Mouse (Mus musculus): Measurements from ENCODE around the gene 1700001O22Rik. TPM values are rescaled to one million over a fixed set of nuclear protein-coding genes. Genes with fewer than 3 reads are reported as not detected.

1700001O22Rik gene
- total RNA-seq, 4 experiments from 2014 or later = 7.7 to 9.5 (median 9.3) TPM

DNA sequence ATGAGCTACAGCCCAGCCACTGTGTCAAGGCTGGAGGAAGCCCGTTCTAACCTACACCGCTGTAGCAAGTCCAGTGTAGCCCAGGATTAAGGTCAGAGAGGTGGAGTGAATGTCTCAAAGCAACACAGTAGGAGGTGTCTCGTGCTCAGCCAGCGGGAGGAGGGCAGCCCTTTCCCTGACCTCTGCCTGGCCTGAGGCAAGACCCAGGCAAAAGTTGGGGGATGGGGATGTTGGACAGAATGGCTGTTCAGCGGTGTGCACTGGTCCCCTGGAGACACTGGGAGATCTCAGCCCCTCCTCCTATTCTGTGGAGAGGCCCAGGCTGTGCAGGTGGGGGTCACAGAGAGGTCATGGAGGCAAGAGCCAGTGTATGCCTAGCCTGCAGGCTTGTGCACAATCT is 24.2 kb downstream of the 1700001O22Rik start:
- DNase-seq (ENCODE audit: low spot score in 2 of 2) = no peak

DNA sequence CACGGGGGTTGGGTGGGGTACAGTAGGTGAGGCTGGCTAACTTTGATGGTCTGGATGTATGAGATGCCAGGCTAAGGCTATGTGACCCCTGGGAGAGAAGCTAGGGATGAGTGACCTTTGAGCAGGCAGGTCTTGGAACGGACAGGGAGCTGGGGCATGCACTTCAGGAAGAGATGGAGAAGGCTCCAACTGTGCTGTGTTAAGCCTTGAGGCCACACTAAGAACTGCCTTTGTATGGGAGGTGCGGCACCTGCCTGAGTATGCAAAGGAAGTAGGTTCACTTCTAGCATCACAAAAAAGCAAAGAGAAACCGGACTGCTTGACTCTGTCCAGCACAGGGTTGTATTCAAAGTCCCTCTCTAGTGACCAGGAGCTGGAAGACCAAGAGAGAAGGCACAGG is 25.2 kb downstream of the 1700001O22Rik start:
- DNase-seq (ENCODE audit: low spot score in 2 of 2) = no peak

DNA sequence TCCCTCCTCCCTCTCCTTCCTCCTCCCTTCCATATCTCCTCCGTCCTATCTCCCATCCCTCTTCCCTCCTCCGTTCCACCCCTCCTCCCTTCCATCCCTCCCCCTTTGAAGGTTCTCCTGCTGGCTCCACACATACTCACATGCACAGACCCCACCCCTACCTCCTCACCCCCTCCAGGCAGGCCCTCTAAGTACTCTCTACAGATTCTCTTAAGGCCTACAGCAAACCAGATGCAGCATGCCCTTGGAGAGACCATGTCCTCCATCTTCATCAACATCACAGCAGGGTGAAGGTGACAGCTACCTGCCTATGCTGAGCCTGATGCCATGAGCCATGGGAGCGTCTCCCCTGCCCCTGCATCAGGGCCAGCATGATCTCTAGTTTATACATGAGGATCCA is 26.2 kb downstream of the 1700001O22Rik start:
- DNase-seq (ENCODE audit: low spot score in 2 of 2) = no peak

DNA sequence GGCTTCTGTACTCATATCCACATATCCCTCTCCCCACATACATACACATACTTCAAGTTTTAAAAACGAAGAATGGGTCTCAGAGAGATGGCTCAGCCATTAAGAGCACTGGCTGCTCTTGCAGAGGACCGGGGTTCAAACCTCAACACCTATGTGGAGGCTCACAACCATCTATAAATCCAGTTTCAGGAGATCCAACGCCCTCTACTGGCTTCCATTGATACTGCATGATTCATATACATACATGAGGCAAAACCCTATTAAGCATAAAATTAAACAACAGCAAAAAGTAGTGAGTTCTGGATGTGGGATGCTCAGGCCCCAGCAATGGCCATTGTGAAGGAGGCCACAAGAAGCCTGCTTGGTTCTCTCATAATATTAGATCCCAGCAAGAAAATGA is 27.5 kb downstream of the 1700001O22Rik start:
- DNase-seq (ENCODE audit: low spot score in 2 of 2) = no peak

DNA sequence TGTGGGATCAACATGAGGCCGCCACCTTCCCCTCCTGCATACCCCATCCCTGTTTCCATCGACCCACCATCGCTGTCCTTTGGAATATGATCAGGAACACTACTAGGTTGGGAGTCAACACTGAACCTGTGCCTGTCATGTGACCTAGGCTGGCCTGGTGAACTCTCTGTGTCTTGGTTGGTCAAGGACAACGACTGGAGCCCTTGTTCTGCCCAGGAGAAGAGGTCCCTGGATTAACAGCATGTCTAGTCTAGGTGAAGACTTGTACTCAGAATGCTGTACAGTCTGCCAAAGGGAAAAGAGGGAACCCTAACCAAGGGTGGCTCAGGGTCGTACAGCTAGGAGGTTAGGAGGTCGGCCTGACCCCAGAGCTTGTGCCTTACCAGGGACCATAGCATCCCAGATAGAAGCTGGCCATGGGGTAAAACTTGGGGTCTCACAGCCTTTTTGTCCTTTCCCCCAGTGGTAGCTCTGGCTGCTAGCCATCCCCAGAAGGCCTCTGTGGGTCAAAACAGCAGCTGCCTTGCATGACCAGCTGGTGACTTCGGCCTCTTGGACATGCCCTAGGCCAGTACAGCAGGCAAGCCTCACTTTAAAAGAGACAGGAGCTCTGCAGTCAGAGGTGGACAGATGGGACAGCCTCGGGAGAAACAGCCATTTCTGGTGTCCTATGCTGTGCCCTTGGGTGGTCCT is 30.0 kb downstream of the 1700001O22Rik start:
- DNase-seq (ENCODE audit: low spot score in 2 of 2) = no peak

DNA sequence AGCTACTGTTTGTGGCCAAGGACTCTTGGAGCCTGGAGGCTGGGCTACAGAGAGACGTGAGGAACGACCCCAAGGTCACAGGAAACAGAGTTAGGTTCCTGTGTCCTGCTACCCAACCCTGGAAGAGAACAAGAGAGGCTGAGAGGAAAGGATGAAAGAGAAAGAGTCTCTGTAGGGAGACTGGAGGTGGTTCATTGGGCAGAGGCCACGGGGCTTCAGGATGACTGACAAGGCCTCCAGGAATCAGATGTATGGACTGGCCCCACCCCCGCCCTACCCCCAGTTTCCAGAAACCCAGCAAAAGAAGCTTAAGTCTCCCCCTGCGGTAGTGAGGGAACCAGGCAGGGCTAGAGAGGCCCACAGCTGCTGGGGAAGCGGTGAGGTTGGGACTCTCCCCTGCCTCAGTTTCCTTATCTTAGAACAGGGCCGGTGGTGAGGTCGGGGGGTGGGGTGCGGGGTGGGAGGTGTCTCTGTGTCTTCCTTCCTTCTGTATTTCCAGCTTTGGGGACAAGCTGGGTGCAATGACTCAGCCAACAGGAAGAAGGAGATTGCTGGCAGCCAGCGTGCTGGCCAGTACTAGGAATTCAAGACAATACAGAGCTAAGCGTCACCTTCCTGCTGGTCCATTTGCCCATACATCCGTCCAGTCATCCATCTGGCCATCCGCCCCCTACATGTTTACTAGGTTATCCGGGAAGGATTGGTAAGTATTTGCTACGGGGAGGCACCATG is 30.7 kb downstream of the 1700001O22Rik start:
- DNase-seq (ENCODE audit: low spot score in 2 of 2) = no peak

DNA sequence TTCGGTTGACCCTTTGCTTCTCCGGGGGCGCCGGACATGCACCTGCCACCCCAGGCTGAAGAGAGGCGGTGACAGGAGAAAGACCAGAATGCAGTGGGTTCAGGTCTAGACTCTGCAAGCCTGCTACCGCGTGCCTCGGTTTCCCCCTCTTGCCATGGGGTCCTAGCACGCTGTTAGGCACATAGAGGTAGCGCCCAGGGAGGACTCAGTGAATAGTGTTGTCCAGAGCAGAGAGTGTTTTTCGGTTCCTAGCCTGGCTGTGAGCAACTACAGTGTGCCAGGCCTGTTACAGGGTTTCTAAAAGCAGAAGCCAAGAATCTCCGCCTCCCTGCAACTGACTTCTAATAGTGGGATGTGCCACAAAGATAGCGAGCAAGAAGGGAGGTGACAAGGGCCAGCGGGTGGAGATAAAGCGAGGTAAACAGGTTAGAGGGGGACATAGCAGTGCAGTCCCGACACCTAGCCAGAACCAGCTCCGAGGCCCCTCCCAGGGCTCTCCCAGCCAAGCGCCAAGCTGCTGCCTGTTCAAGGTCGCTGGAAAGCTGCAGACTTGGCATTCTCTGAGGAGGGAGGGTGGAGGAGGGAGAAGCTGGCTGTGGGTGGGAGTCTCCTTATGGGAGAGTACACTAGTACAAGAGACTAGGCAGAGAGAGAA is 31.5 kb downstream of the 1700001O22Rik start:
- peak; percentile 67 to 78 for DNase-seq (ENCODE audit: low spot score in 2 of 2)

DNA sequence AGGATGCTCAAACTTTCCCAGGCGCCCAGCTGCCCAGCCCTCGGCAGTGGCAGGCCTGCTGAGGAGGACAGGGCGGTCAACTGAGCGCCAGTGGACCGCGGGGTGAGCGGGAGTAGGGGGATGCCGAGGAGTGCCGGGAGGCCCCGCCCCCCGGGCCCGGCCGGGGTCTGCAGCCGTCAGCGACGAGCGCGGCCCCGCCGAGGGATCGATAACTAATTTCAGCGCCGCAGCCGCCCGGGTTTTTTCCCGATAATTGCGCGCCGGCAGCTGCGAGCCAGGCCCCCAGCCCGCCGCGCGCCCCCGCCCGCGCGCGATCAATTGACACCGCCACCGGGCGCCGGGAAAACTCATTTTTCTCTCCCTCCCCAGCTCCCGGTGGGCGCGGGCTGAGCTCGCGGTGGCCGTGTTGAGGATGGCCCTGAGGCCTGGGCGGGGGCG is 32.1 kb downstream of the 1700001O22Rik start:
- no peak for DNase-seq (ENCODE audit: low spot score in 2 of 2)

DNA sequence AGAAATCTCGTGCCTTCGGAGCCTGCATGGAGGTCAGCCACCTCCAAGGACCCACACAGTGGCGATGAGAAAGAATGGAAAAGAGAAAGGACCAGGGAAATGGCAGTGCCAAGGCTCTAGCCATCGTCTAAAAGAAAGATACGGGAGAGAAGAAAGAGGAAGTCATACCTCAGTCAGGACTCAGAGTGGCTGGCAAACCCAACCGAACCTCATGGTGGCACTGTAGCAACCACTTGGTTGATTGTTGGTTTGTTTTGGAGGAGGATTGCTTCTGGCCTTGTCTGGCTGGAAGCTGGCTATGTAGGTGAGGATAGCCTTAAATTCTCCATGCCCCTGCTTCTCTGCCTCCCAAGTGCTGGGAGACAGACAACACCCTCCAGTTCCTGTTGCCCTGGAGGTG is 34.3 kb downstream of the 1700001O22Rik start:
- no peak for DNase-seq (ENCODE audit: low spot score in 2 of 2)

DNA sequence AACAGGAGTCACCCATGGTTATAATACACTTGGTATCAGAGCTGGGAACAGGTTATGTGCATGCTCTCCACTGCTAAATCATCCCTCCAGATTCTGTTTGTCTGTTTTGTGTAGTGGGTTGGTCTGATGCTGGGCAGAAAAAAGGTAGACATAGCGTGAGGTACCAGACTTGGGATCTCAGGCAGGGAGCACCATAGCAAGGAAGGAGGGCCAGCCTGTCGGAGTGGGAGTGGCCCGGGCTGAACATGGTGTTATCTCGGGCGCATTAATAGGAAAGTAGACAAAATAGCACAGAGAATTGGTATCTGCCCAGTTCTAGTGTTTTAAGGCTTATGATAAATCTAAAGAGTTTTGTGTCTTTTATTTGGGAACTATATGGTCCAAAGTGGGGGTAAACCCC is 34.9 kb downstream of the 1700001O22Rik start:
- DNase-seq (ENCODE audit: low spot score in 2 of 2) = no peak

DNA sequence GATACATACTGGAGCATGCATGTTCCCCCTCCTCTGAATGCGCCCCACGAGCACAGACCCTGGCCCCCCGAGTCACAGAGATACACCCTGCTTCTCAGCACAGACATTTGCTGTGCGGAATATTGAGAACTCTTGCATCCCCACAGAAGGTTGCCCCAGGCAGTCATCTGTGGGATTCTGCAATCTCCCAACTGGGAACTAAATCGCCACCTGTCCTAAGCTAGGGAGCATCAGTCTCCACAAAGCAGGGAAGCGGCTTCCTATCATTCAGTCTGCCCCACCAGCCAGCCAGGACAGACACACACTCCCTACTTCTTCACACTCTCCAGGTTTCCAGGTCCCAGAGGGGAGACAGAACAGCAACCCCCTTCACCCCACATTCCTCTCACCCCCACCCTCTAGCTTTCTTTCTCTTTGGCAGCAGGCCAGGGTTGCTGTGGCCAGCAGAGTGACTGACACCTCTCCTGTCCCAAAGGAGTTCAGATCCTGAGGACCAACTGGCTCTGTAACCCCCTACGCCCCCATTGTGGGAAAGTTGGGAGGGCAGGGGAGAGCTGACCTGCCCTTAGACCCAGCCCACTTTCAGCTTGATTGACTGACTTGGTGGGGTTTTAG is 35.7 kb downstream of the 1700001O22Rik start:
- no peak for DNase-seq (ENCODE audit: low spot score in 2 of 2)

DNA sequence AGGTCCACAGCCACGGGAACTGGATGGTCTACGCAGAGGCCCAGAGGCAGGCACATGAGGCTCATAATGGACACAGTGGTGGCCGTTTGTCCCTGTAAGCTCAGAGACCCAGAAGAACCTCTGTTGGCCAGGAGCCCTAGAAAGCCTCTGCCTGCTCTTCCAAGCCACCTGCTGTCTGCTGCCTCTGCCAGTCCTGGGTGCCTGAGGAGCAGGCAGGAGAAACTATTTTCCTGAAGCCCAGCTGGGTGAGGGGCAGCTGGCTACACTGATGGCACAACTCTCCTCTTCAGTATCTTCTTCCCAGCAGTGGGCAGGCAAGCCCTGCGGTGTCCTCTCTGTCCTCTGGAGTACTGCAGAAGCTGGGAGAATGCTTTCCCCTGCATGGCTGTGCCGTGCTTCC is 37.0 kb downstream of the 1700001O22Rik start:
- no peak for DNase-seq (ENCODE audit: low spot score in 2 of 2)

DNA sequence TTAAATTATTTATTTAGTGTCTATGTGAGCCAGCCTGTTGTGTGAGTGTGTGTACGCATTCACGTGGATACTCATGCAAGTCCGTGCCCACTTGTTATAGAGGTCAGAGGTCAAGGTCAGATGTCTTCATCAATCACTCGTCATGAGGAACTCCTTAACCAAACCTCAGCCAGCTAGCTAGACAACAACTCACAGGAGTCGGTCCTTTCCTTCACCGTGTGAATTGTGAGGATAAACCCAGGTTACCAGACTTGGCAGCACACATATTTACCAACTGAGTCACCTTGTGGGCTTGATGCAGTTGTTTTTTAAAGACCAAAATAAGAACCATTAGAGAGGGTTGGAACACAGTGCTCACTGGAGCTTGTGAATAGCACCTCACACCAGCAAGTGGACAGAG is 42.8 kb downstream of the 1700001O22Rik start:
- no peak for DNase-seq (ENCODE audit: low spot score in 2 of 2)

DNA sequence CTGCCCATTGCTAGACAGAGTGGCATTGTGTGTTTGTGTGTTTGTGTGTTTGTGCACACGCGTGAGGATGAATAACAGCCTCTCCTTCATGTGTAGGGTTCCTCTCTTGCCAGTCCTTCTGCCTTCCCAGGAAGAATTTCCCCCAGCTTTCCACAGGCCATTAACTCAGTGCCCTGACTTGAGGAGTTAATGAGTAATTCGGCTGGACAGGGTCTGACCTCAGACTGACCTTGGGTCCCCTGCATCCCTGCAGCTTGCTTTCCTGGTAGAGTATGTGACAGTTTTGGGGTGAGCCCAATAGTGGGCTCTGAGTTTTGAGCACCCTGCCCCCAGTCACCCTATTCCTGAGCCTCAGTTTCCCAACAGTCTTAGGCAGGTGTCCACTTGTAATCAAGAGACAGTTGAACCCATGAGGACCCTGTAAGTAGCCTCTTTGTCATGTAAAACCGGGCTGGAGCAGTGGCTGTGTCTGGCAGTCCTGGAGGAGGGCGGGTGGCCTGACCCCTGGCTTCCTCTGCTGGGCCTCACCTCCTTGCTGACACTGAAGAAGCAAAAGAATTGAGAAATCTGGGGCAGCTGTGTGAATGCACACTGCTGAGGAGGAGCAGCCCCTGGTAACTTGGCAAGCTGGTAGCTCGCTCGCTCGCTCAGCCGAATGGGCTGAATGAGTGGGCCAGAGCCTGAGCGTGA is 43.5 kb downstream of the 1700001O22Rik start:
- no peak for DNase-seq (ENCODE audit: low spot score in 2 of 2)

DNA sequence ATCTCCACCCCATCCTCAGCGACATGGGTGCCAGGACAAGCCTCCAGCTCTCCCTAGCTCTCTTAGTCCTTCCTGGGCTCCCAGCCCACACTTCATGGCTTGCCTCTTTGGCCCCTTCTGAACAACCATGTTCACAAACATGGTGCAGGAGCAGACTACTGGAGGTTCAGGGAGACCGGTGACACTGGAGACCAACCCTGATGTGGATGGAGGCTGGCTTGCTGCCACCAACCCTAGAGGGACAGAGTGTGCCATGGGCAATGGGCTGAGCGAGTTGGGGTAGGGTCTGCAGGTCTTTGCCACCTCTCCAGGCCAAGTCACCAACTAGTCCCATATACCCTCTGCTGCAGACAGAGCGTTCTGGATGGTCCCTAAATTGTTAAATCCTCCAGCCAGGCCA is 44.0 kb downstream of the 1700001O22Rik start:
- no peak for DNase-seq (ENCODE audit: low spot score in 2 of 2)

DNA sequence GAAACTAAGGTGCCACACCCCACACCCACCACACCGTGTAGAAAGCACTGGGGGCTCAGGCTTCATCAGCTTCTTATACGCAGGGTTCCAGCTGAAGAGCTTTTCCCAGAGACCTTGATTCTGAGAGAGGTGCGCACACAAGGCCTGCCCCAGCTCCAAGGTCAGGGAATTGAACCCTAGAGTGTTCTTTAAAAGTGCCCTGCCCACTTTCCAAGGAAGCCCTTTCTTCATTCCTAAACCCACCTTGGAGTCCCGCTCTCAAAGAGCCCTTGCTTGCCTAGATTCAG is 44.4 kb downstream of the 1700001O22Rik start:
- no peak for DNase-seq (ENCODE audit: low spot score in 2 of 2)

DNA sequence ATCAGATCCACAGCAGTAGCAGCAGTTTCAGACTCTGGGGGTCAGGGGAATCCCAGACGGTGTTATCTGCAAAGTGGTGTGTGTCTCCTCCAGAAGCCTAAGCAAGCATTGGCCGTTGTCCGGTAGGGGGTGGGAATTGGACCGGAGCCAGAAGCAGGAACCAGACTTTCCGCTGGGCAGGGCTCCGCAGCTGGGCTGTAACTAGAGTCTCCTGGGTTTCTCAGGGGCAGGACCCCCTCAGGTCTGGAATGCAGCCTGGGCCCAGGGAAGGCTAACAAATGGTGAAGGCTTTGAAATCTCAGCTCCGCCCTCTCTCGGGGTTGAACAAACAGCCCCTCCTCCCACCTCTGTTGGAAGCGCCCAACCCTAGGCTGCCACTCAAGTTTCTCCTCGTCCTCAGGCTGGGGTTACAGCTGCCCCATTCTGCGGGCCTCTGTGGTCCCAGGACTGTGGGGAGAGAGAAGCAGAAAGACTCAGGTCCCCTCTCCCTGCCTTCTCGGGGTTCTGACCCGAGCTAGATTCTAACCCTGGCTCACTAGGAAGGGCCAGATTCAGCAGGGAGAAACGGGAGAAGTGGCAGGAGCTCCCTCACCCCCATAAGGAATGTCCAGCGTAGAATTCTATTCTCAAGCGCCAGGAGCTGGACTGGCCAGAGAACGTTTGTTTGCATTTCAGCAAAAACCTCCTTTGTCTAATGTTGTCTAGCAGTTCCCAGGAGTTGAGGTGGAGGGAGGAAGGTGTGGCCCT is 44.9 kb downstream of the 1700001O22Rik start:
- DNase-seq (ENCODE audit: low spot score in 2 of 2) = peak in 1 of 2 experiments; percentile 54

DNA sequence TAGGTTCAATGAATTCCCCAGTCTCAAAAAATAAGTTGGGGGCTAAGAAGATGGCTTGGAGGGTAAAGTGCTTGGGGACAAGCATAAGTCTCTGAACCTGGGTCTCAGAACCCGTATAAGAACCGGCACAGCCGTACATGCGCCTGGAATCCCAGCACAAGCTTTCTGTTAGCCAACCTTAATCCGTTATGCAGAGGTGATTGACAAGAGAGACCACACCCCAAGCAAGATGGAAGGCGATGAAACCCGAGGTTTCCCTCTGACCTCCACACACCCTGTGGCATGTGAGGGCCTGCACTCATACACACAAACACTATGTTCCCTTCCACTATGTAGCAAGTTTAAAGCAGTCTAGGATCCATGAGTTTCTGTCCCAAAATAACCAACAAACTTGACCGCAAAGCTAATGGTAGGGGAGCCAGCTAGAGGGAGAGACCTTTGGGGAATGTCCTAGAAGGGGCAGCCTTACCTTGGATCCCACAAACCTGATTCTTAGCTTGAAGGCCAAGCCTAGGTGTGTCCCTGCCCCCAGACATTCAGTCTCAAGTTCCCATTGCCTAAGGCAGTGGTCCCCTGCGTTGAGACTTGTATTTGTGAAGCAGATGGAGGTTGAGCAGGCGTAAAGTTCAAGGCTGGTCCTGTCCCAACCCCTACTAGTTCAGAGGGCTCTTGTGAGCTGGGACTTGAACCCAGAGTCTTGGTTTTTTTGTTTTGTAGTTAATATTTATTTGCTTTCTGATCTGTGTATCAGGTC is 46.3 kb downstream of the 1700001O22Rik start:
- DNase-seq (ENCODE audit: low spot score in 2 of 2) = no peak

DNA sequence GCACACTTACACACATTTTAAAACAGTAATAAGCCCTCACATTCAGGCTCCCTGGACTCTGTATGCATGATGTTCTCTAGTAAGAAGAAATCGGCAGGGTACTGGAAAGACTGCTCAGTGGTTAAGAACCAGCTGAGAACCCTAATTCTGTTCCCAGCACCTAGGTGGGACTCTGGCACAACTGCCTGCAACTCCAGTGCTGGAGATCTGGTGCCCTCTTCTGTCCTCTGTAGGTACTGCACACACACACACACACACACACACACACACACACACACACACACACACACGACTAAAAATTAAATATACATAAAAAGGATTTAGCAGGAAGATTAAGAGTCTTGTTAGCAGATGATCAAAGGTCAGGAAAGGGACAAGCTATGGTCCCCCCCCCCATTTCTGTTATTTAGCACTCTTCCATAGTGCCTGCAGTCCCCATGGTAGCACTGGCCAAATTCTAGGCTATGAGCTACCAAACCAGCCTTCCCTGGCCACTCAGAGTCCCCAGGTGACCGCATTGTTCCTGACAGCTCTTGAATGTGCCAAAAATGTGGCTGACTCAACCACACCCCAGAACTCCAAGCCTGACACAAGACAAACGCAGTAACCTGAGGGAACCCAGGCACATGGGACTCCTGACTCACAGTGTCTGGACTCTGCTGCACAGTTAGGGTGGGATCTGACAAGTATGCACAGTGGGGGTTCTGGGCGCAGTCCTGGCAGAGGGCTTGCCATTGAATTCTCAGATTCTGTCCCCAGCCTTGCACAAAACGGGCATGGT is 47.3 kb downstream of the 1700001O22Rik start:
- no peak for DNase-seq (ENCODE audit: low spot score in 2 of 2)

Data from left cerebral cortex, adult 8-10 months (tissue).